Mouse (Mus musculus) hematopoietic stem cell, adult 5-6 weeks (primary cell): ENCODE measurements around the gene Fhdc1. TPM values are rescaled to one million over a fixed set of nuclear protein-coding genes. Genes with fewer than 3 reads are reported as not detected.

Source experiments
- ATAC-seq, 2 experiments: fragments of 125-278 bp in 1 of 2; replicated peaks in 1 of 2; 2 replicates each; pipeline ENCODE4 v1.8.0; 2016 to 2017; ENCODE audit warnings: inconsistent platforms in 2 of 2, mild to moderate bottlenecking in 2 of 2, moderate number of reproducible peaks in 2 of 2, low read depth in 1 of 2, moderate TSS enrichment in 1 of 2; ENCODE audit not compliant: low FRiP score in 2 of 2, poor library complexity in 2 of 2, severe bottlenecking in 2 of 2, insufficient read depth in 1 of 2, low TSS enrichment in 1 of 2
- total RNA-seq: library from RNA; stranded (forward); fragments of 172-1452, 232-1000 nt; gene quantifications from 2 replicates; pipeline ENCODE4 v1.2.3, GENCODE M21; 2017

Gene Fhdc1
- total RNA-seq, 1 experiment from 2014 or later: 3.1 TPM

- no peak for ATAC-seq
Measured at GRCm38 (mm10) chr3:84447803-84448202, 32.4 kb downstream of the Fhdc1 start.

GRCm38 (mm10) chr3:84445838-84446237, 34.4 kb downstream of the Fhdc1 start:
- no peak for ATAC-seq

- ATAC-seq: no peak
Measured at GRCm38 (mm10) chr3:84442890-84443289, 37.3 kb downstream of the Fhdc1 start.

GRCm38 (mm10) chr3:84439431-84440210, 40.6 kb downstream of the Fhdc1 start:
- no peak for ATAC-seq

GRCm38 (mm10) chr3:84438840-84439239, 41.4 kb downstream of the Fhdc1 start:
- no peak for ATAC-seq

- no peak for ATAC-seq
Measured at GRCm38 (mm10) chr3:84438118-84438517, 42.1 kb downstream of the Fhdc1 start.

- no peak for ATAC-seq
Measured at GRCm38 (mm10) chr3:84436947-84437346, 43.3 kb downstream of the Fhdc1 start.

- ATAC-seq: no peak
Measured at GRCm38 (mm10) chr3:84435288-84436043, 44.8 kb downstream of the Fhdc1 start.

GRCm38 (mm10) chr3:84432797-84433445, 47.3 kb downstream of the Fhdc1 start:
- ATAC-seq: no peak

- ATAC-seq: no peak
Measured at GRCm38 (mm10) chr3:84431257-84431656, 49.0 kb downstream of the Fhdc1 start.

- no peak for ATAC-seq
Measured at GRCm38 (mm10) chr3:84430152-84430551, 50.1 kb downstream of the Fhdc1 start.

- no peak for ATAC-seq
Measured at GRCm38 (mm10) chr3:84428994-84429725, 51.1 kb downstream of the Fhdc1 start.

- no peak; a peak in 1 of 4 replicates for ATAC-seq
Measured at GRCm38 (mm10) chr3:84427779-84428178, 52.5 kb downstream of the Fhdc1 start.

- no peak for ATAC-seq
Measured at GRCm38 (mm10) chr3:84422340-84422739, 57.9 kb downstream of the Fhdc1 start.

- ATAC-seq: no peak
Measured at GRCm38 (mm10) chr3:84413868-84414267, 66.4 kb downstream of the Fhdc1 start.

GRCm38 (mm10) chr3:84412920-84413319, 67.3 kb downstream of the Fhdc1 start:
- ATAC-seq: no peak

GRCm38 (mm10) chr3:84409474-84409862, 70.8 kb downstream of the Fhdc1 start:
- ATAC-seq: no peak
